Mouse (Mus musculus) layer of hippocampus, adult 9-11 months (tissue): ENCODE data around the gene Gbx2.

ENCODE experiments used
- DNase-seq: peaks from one replicate; pipeline ENCODE4 v3.0.0; 2022

Gbx2 gene

GRCm38 (mm10) chr1:89931120-89931519 is at the start of gene Gbx2:
Gene Gbx2 (minus strand): TSS chr1:89931179.
- DNase-seq, result no peak

GRCm38 (mm10) chr1:89977261-89977660 is 46.3 kb upstream of the Gbx2 start:
- DNase-seq, result no peak

DNA sequence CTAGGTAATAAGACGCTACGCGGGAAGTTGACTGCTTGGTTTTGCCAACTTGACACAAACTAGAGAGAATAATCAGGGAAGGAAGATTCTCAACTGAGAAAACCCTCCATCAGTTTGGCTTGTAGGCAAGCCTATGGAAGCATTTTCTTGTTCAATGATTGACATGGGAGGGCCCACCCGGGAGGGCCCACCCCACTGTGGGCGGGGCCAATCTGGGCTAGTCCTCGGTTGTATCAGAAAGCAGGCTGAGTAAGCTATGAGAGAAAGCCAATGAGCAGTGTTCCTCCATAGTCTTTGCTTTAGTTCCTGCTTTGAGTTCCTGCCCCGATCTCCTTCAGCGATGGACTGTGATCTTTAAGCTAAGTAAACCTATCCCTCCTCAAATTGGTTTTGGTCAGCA is 45.4 kb upstream of the Gbx2 start:
- DNase-seq, result no peak

DNA sequence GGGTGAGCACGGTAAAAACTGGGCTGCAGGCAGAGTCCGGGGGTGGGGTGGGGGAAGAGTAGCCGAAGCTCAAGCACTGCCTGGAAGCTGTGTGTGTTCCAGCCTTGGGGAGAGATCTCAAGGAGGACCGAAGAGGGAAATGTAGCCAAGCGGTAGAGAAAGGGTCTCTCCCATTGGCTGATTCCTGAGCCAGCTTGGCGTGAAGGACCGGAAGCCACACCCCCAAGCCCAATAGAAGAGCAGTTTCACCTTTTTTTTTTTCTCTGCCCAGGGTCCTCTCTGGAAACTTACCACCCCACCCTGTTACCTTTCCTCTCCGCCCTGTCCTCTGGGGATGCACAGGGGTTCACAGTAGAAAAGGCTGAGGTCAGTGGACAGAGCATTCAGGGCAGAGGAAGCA is 43.6 kb upstream of the Gbx2 start:
- no peak for DNase-seq

DNA sequence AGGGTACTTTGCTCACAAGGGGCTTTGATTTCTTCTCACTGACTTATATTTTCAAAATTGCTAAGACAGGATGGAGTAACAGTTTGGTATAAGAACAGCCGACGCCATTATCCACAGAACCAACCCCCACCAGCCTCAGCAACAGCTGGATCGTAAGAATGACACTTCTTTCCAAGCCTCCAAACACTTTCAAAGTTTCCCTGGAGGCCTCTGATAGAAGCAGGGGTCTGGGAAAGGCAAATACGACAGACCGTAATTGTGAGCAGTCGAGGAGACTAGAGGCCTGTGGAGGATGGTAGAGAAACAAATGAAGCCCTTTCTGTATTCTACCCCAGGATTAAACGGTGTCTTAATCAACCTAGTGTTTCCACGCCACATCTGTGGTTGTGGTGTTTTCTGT is 40.9 kb upstream of the Gbx2 start:
- DNase-seq, result no peak

DNA sequence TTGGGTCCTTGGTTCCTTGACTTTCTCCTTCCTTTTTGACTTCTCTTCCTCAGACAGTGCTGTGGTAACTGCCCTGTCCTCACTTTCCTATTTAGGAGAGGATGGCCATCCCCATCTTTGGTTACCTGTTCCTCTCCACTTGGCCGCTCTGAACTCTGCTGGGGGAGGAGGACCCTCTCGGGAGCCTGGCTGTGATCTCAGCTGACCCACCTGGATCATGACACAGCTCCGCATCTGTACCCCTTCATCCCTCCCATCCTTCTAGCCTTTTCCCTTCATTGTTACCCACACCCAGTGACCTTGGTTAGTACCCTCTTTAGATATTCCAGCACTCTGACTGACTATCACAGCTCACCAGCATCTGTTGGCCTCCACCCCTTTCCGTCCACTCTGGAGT is 38.7 kb upstream of the Gbx2 start:
- no peak for DNase-seq

GRCm38 (mm10) chr1:89969072-89969713 is 38.2 kb upstream of the Gbx2 start:
- peak; percentile 25 for DNase-seq

- peak; percentile 52 for DNase-seq
These were observed 37.3 kb upstream of the Gbx2 start for GRCm38 (mm10) chr1:89968111-89968851.

DNA sequence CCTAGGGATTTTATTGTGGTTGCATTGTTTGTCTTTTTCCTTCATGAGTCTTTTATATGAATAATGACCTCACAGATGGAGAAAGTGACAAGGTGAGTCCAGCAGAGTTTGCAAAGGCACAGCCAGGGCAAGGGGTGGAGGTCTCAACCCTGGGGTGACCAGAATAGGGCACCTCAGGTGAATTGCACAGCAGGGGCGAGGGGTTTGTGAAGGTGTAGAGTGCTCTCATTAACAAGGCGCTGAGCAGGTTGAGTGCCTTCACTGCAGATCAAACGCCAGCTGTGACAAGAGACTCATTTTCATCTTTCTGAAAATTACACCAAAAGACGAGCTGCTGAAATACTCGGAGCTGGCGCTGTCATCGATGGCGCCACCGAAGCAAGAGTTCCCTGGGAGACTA is 36.6 kb upstream of the Gbx2 start:
- no peak for DNase-seq

GRCm38 (mm10) chr1:89964426-89964825 is 33.4 kb upstream of the Gbx2 start:
- DNase-seq, result no peak

GRCm38 (mm10) chr1:89963296-89963695 is 32.3 kb upstream of the Gbx2 start:
- no peak for DNase-seq

DNA sequence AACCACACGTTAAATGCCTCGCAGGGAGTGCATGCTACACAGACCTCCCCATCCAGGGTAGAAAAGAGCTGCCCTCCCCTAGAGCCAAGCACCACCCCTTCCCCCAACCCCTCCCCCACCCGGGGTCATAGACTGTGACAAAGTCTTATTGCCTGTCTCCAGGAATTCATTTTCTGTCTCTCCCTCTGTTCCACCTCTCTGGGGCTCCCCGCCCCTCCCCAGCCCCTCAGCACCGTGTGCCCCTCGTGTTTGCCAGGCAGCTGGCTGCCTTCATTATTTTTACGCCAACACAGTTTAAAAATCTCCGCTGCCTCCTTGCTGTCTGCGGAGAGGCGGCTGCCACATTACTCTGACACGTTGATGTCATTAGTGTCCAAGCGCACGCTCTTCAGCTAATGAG is 31.1 kb upstream of the Gbx2 start:
- no peak for DNase-seq

DNA sequence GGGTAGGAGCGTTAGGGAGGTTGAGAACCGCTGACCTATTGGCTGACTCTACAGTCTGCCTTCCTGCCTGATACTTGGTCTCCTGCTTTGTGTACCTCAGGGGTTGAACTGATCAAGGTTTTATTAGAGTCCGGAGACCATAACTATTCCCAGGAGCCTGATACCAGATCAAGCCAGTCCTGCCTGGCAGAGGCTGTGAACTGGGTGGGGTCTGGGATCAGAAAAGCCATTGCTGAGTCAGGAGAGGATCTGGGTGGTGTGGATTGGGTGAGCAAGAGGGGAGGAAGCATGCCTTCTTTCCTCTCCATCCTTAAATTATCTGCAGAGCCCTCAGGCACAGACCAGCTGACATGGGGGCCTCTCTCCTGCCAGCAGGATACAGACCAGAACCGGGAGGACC is 28.4 kb upstream of the Gbx2 start:
- no peak for DNase-seq

DNA sequence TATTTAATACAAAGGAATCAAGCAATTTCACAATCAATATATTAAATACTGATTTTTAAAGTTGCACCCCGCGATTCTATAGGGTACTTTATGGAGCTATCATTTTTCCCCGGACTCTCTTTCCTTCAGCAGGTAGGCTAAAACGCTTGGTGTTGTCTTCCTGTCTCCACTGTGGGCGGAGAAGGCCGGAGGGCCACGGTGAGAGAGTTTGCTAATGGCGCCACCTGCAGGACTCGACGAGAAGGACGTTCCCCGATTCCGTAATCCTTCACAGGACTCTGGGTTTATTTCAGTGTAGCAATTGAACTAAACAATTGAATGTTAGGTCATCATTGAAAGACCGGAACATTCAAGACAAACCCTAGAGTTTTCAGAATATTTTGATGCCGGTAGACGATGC is 12.2 kb upstream of the Gbx2 start:
- DNase-seq, result no peak

DNA sequence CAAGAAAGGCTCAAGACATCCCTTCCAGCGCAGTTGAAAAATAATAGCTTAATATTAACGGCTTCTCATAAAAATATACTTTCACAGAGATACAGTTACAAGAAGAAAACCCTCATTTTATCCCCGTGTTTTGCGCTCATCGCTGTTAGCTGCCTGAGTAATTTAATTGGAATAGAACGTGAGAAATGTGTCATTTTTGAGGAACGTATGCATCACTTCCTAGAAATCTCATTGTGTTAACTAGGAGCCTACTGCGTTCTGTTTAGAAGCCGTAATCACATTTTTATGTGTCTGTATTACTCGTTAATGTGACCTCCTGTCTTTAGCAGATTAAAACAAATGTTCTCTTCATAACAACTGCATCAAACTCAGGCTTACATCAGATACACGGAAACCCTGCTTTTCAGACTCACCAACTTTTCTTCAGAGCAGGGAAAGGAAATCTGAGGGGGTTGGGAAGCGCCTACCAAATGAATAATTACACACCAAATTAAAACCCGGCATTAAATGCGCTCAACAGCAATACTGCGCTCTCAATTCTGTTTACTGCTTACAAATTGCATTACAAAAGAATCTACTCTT is 11.5 kb upstream of the Gbx2 start:
- DNase-seq, result no peak

DNA sequence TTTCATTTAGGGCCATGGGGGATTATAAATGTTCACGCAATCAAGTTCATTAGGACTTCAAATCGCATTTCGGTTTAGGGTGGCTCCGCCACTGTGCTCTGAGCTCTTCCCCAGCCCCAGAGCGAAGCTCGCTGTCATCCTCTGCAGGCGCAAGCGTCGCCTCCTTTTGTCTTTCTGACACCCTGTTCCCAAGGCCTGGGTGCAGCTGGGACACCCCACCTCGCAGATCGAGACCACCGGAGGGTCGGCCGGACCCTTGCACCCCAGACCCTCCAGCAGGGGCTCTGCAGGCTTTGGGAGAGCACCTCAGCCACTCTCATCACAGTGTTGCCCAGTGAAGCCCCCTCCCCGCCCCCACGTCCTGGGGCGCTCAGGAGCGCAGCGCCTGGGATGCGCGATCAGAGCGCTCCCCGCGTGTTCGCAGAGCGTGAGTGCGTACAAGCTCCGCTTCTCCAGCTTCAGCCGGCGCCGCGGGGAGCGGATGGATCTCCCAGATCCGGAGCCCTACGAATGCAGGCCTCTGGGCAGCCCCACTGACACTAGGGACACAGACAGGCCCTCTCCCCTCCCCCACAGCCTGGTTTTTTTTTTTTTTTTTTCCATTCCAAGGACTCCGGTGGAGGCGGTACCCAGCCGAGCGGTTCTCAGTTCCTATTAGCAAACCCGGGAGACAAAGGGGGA is 10.9 kb upstream of the Gbx2 start:
- DNase-seq, result no peak

DNA sequence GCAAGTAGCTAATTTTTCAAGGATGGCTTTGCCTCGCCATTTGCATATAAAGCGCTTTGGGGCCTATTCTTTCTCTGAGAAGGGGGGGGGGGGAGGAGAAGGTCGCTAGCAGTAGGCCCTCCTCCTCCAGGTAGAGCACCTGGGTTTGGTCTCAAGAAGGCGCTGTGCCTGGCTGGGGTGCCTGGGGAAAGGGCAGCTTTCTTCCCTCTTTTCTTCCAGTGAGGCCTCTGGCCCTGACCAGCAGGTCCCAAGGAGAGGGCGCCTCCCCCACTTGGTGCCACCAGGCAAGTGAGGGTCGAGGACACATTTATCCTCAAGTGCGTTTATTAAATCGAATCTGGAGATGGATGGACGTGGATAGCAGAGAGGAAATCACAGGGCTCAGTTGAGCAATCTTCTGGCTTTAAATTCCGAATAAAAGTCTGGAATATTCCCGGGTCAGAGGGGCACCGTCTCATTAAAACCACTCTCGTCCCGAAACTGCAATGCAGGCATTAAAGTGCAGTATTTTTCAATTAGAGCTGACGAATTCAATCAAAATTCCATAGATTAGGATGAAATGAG is 10.1 kb upstream of the Gbx2 start:
- no peak for DNase-seq

DNA sequence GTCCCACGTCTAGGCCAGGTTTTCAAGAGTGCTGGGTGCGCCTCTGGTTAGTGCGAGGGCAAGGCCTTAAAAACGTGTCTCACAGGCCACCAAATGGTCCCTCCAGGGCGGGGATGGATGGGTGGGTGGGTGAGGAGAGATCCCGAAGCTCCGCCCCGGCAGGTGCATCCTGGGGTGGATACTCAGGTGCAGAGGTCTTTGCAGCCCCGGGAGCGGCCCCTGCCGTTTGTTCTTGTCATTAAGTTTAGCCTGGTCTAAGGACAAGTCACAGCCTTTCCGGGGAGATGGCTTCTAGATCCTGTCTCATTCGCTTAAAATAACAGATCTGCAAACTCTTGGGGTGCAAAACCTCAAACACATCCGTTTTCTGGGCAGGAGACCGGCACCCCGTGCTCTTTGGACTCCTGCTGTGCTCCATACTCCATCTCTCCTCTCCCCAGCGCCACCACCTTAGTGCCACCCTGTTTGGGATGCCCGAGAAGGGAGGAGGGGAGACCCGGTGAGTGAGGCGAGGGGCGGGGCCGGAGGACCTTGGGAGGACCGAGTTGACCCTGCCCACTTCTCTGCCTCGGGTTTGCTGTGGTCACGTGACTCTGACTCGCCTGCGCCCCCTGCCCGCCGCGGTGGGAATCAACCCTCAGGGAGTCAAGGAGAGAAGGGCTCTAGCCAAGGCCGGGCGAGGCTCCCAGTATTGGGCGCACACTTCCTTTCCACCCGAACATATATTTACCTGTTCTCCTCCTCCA is 9.2 kb upstream of the Gbx2 start:
- DNase-seq, result peak; percentile 20

DNA sequence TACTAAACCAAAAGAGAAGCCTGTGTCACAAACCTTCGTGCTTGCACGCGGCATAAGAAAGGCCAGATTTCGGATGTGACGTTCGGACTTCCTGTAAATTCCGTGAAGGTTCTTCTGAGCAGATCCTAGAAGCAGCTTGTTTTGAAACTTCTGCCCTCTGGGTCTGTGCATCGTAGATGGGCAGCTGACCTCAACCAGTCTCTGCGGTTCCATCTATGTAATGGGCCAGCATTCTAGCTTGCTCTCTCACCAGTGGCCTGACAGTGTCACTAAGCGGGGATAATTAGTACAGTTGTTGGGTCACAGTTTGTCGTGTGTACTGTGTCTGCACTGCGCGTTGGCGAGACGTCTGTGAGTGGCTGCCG is 8.6 kb upstream of the Gbx2 start:
- DNase-seq, result no peak

- DNase-seq, result no peak
These were observed 8.1 kb upstream of the Gbx2 start for GRCm38 (mm10) chr1:89938884-89939595.

DNA sequence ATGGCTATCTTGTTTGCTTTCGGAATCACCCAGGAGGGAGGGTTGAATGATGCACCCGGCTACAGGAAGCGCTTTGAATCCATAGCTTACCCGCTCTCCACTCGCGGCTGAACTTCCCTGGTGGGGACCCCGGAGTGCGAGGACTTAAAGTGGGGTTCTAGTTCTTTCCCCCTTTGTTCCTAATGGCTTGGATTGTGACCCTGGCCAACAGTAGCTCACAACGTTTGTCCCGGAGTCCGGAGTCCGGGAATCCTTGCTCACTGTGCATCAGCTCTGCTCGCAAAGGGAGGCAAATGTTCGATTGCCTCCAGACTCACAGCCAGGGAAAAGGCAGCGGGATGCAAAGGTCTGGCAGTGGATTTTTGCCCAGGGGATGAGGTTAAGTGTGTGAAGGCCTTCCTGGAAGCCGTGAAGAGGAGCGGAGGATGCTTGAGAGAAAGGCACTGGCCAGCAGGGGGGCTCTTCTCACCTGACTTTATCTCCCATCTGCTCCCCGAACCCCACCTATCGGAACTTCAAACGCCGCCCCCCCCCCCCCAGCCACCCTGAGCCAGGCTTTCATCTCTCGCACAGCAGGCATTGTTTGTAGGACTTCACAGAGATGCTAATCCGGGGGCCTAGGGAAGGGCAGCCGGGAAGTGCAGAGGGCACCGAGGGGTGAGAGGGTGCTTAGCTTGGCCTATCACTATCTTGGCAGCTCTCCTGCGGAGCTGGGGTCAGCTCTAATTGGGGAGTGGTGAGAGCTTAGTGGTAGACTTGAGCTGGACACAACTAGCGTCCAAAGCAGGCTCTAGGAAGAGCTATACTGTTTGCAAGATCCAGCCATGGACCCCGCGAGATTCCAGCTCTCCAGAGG is 4.7 kb upstream of the Gbx2 start:
- no peak for DNase-seq
